Comparison of ENCODE assay signal across 8 mouse cellular contexts in genomic region chr17:65886571-65886970, GRCm38 (mm10). TPM values are rescaled to one million over a fixed set of nuclear protein-coding genes. Genes with fewer than 3 reads are reported as not detected.
A peak's percentile ranks its signal among the peaks of the same experiment; 100 is the strongest.
DNase-seq lines count a peak whose midpoint lies in the region; ATAC-seq lines count a peak whose summit lies in the region.

No protein-coding gene starts in this region.

- ATAC-seq in erythroblast, adult 5-6 weeks (replicated peaks; ENCODE audit: low FRiP score, poor library complexity, severe bottlenecking) = no peak
- no peak for ATAC-seq in heart, embryonic 15.5 days (replicated peaks; ENCODE audit: insufficient number of reproducible peaks, insufficient read depth, low FRiP score, low read depth)
- ATAC-seq in lung, embryonic 16.5 days (ENCODE audit: low read depth) = no peak
- ATAC-seq in erythroid progenitor cell, adult 5-6 weeks (replicated peaks; ENCODE audit: low FRiP score, poor library complexity, severe bottlenecking) = no peak
- no peak for ATAC-seq in CD4-positive, CD25-positive, alpha-beta regulatory T cell, adult 4 months

- no peaks in the 10 kb centered on the region; the same call in 1 of the 2 replicates for H3K36me3 ChIP-seq in erythroblast, embryonic 14.5 days (ENCODE audit: control insufficient read depth)
- no peaks in the 10 kb centered on the region for H3K36me3 ChIP-seq in heart, embryonic 15.5 days
- no peaks in the 10 kb centered on the region for H3K36me3 ChIP-seq in lung, embryonic 16.5 days (ENCODE audit: control insufficient read depth, insufficient read depth, low read length)

- H3K4me1 ChIP-seq in erythroblast, embryonic 14.5 days (ENCODE audit: control insufficient read depth) = peaks cover 40% of the 10 kb centered on the region
- peaks cover 25% of the 10 kb centered on the region for H3K4me1 ChIP-seq in heart, embryonic 15.5 days (replicated peaks)
- peaks cover 22% of the 10 kb centered on the region for H3K4me1 ChIP-seq in lung, embryonic 16.5 days (replicated peaks; ENCODE audit: control insufficient read depth, insufficient read depth, low read length)

- peak; percentile 58 for DNase-seq in MN1 (ENCODE audit: low spot score)
- no peak for DNase-seq in right cerebral cortex, postnatal 4 days

- H3K27ac ChIP-seq in heart, embryonic 15.5 days = peak overlapping the region; percentile 98
- peak overlapping the region; percentile 98; the same call in 1 of the 2 replicates for H3K27ac ChIP-seq in lung, embryonic 16.5 days (ENCODE audit: low read length)

- 47% methylated on average over 9 of the region's 9 CpGs for WGBS in heart, embryonic 15.5 days
- 59% methylated on average over 9 of the region's 9 CpGs for WGBS in lung, embryonic 16.5 days

- H3K4me2 ChIP-seq in heart, embryonic 15.5 days = peak overlapping the region; percentile 93
- H3K4me2 ChIP-seq in lung, embryonic 16.5 days (ENCODE audit: low read depth, low read length) = peak overlapping the region; percentile 79

- peak overlapping the region; percentile 92 for H3K4me3 ChIP-seq in erythroblast, embryonic 14.5 days (replicated peaks)
- peak overlapping the region; percentile 89 for H3K4me3 ChIP-seq in heart, embryonic 15.5 days
- peak overlapping the region; percentile 64 for H3K4me3 ChIP-seq in lung, embryonic 16.5 days (ENCODE audit: low read length)

- no peak overlapping the region for H3K9ac ChIP-seq in heart, embryonic 15.5 days
- H3K9ac ChIP-seq in lung, embryonic 16.5 days (ENCODE audit: low read length) = no peak overlapping the region

- no peaks in the 10 kb centered on the region for H3K27me3 ChIP-seq in erythroblast, embryonic 14.5 days (ENCODE audit: control insufficient read depth)
- no peaks in the 10 kb centered on the region for H3K27me3 ChIP-seq in heart, embryonic 15.5 days
- H3K27me3 ChIP-seq in lung, embryonic 16.5 days (ENCODE audit: control insufficient read depth, insufficient read depth, low read depth, low read length) = no peaks in the 10 kb centered on the region

- H3K9me3 ChIP-seq in erythroblast, embryonic 14.5 days (ENCODE audit: control insufficient read depth, low read length) = no peaks in the 10 kb centered on the region
- H3K9me3 ChIP-seq in heart, embryonic 15.5 days (replicated peaks) = no peaks in the 10 kb centered on the region
- no peaks in the 10 kb centered on the region for H3K9me3 ChIP-seq in lung, embryonic 16.5 days (ENCODE audit: control insufficient read depth, low read length)

RNA-seq across cellular contexts. Expression of gene Ralbp1, which starts 1.0 kb away (rescaled TPM):
- 34.5 and 36.9 TPM in 2 replicates for polyA plus RNA-seq in erythroblast, embryonic 14.5 days (2012)
- 24.0 and 35.5 TPM in 2 replicates for total RNA-seq in erythroblast, adult 5-6 weeks (2015; ENCODE audit: low replicate concordance)
- total RNA-seq in erythroblast, adult 5-6 weeks (2017; ENCODE audit: low replicate concordance) = 83.8 and 90.1 TPM in 2 replicates
- polyA plus RNA-seq in heart, embryonic 15.5 days (2015; fragmentation: Nextera tagmentation; extraction: Ambion mirVana) = 51.1 and 60.7 TPM in 2 replicates
- 95.4 and 101 TPM in 2 replicates for polyA plus RNA-seq in lung, embryonic 16.5 days (2015; fragmentation: Nextera tagmentation; extraction: Ambion mirVana)
- 18.9 and 22.7 TPM in 2 replicates for total RNA-seq in erythroid progenitor cell, adult 5-6 weeks (2015; ENCODE audit: low replicate concordance)
- total RNA-seq in erythroid progenitor cell, adult 5-6 weeks (2017; ENCODE audit: low replicate concordance) = 40.8 and 45.1 TPM in 2 replicates
- 10 to 100 TPM; 45.5 to 62.2 TPM for polyA plus RNA-seq in CD4-positive, CD25-positive, alpha-beta regulatory T cell, adult 4 months (2017; shearing (Covaris generic))
